Mouse (Mus musculus) neutrophil, adult 65 days (primary cell): ENCODE data around the gene Ttll5. TPM values are rescaled to one million over a fixed set of nuclear protein-coding genes. Genes with fewer than 3 reads are reported as not detected.

Experiments
- total RNA-seq: library from RNA; stranded (reverse); gene quantifications from 2 replicates; pipeline ENCODE4 v1.2.4, GENCODE M21; 2023

Ttll5 gene
- total RNA-seq: 11.1 and 18.6 TPM in 2 replicates

GRCm38 (mm10) chr12:85824438-85825264 is at the start of gene Ttll5, which contains the start of gene Erg28:
Gene Ttll5 (plus strand): TSS chr12:85824659.
Gene Erg28 (minus strand): TSS chr12:85824550.

GRCm38 (mm10) chr12:86078553-86079201 is 254.2 kb downstream of the Ttll5 start, which contains the start of gene Tgfb3:
Gene Tgfb3 (minus strand): TSS chr12:86079041.

GRCm38 (mm10) chr12:86082481-86083012 is 258.1 kb downstream of the Ttll5 start, which contains the start of gene Ift43:
Gene Ift43 (plus strand): TSS chr12:86082541.

Other genes starting within 250 kb of the Ttll5 start
- gene Jdp2, start 225.6 kb upstream of the Ttll5 start, total RNA-seq: 90.2 and 94.2 TPM in 2 replicates
- gene Batf, start 138.0 kb upstream of the Ttll5 start, total RNA-seq: 10.0 and 17.0 TPM in 2 replicates
- 0.13 and 0.14 TPM in 2 replicates for gene Flvcr2, start 78.1 kb upstream of the Ttll5 start, total RNA-seq
- 11.7 and 12.5 TPM in 2 replicates for gene Erg28, start 109 bp upstream of the Ttll5 start, total RNA-seq